Mouse (Mus musculus) hindbrain, embryonic 16.5 days (tissue): Measurements from ENCODE around the gene Olfr1220. TPM values are rescaled to one million over a fixed set of nuclear protein-coding genes. Genes with fewer than 3 reads are reported as not detected.

Source experiments
- polyA plus RNA-seq: library from polyadenylated mRNA; unstranded; fragments of >200 nt; fragmentation: Nextera tagmentation; extraction: Ambion mirVana; gene quantifications from 2 replicates; pipeline ENCODE4 v1.2.1, GENCODE M21; 2015

The Olfr1220 gene
- polyA plus RNA-seq, 1 experiment from 2014 or later = not detected

Other genes starting within 250 kb of the Olfr1220 start
- not detected in 2 replicates for gene Olfr1206, start 243.6 kb downstream of the Olfr1220 start, polyA plus RNA-seq
- not detected in 2 replicates for gene Olfr1208, start 204.5 kb downstream of the Olfr1220 start, polyA plus RNA-seq
- gene Olfr1209, start 191.7 kb downstream of the Olfr1220 start, polyA plus RNA-seq = not detected in 2 replicates
- not detected in 2 replicates for gene Olfr1211, start 168.7 kb downstream of the Olfr1220 start, polyA plus RNA-seq
- not detected in 2 replicates for gene Olfr1212, start 152.9 kb downstream of the Olfr1220 start, polyA plus RNA-seq
- gene Gm13762, start 126.6 kb downstream of the Olfr1220 start, polyA plus RNA-seq = not detected in 2 replicates
- not detected in 2 replicates for gene Olfr1214, start 114.2 kb downstream of the Olfr1220 start, polyA plus RNA-seq
- not detected in 2 replicates for gene Olfr1215, start 99.9 kb downstream of the Olfr1220 start, polyA plus RNA-seq
- gene Olfr1216, start 88.5 kb downstream of the Olfr1220 start, polyA plus RNA-seq = not detected in 2 replicates
- gene Olfr1217, start 74.8 kb downstream of the Olfr1220 start, polyA plus RNA-seq = not detected in 2 replicates
- not detected in 2 replicates for gene Olfr1218, start 45.6 kb downstream of the Olfr1220 start, polyA plus RNA-seq
- not detected in 2 replicates for gene Olfr1219, start 23.3 kb downstream of the Olfr1220 start, polyA plus RNA-seq
- gene Olfr1221, start 10.4 kb upstream of the Olfr1220 start, polyA plus RNA-seq = not detected in 2 replicates
- not detected in 2 replicates for gene Olfr1222, start 26.2 kb upstream of the Olfr1220 start, polyA plus RNA-seq
- gene Olfr1223, start 44.7 kb upstream of the Olfr1220 start, polyA plus RNA-seq = not detected in 2 replicates
- gene Olfr1224-ps1, start 57.3 kb upstream of the Olfr1220 start, polyA plus RNA-seq = not detected in 2 replicates
- not detected in 2 replicates for gene Olfr1225, start 67.8 kb upstream of the Olfr1220 start, polyA plus RNA-seq
- not detected in 2 replicates for gene Olfr1226, start 93.2 kb upstream of the Olfr1220 start, polyA plus RNA-seq
- not detected in 2 replicates for gene Olfr1228, start 147.2 kb upstream of the Olfr1220 start, polyA plus RNA-seq
- gene Olfr1229, start 181.2 kb upstream of the Olfr1220 start, polyA plus RNA-seq = not detected in 2 replicates
- not detected in 2 replicates for gene Olfr1230, start 190.4 kb upstream of the Olfr1220 start, polyA plus RNA-seq
- not detected in 2 replicates for gene Olfr1231, start 200.2 kb upstream of the Olfr1220 start, polyA plus RNA-seq
- not detected in 2 replicates for gene Olfr1232, start 222.8 kb upstream of the Olfr1220 start, polyA plus RNA-seq
- gene Olfr1233, start 235.6 kb upstream of the Olfr1220 start, polyA plus RNA-seq = not detected in 2 replicates